Mouse (Mus musculus): ENCODE measurements at regions not wholly inside any gene's neighbourhood (a gene's known extent, or its start where the extent isn't known, plus 50 kb on each side); places are given as distances from the start of the nearest gene placed in this dataset.

- Histone ChIP-seq H3K27ac (no peak overlapping the region), H3K4me1 (replicated peaks) (no peaks in the 10 kb centered on the region), H3K9me3 (no peaks in the 10 kb centered on the region), H3K36me3 (no peaks in the 10 kb centered on the region), H3K27me3 (ENCODE audit: insufficient read depth, poor library complexity, severe bottlenecking) (no peaks in the 10 kb centered on the region), H3K4me3 (no peak overlapping the region)
- 91% methylated on average over 10 of the region's 10 CpGs for WGBS
- no peak for DNase-seq (ENCODE audit: low spot score)
These were observed 389.8 kb upstream of the Tshz3 start for GRCm38 (mm10) chr7:36308106-36308620.

- H3K9me3 ChIP-seq = no peaks in the 10 kb centered on the region
- no peaks in the 10 kb centered on the region for H3K27me3 ChIP-seq (ENCODE audit: insufficient read depth, poor library complexity, severe bottlenecking)
- no peaks in the 10 kb centered on the region for H3K36me3 ChIP-seq
- H3K4me3 ChIP-seq = no peak overlapping the region
- DNase-seq (ENCODE audit: low spot score) = no peak
- H3K4me1 ChIP-seq (replicated peaks) = no peaks in the 10 kb centered on the region
- no peak overlapping the region for H3K27ac ChIP-seq
These were observed 420.6 kb upstream of the Tshz3 start for GRCm38 (mm10) chr7:36277275-36277674.

GRCm38 (mm10) chr7:36268966-36269365 is 429.0 kb upstream of the Tshz3 start:
- H3K9me3 ChIP-seq = no peaks in the 10 kb centered on the region
- no peak for DNase-seq (ENCODE audit: low spot score)
- no peak overlapping the region for H3K27ac ChIP-seq
- H3K4me1 ChIP-seq (replicated peaks) = no peaks in the 10 kb centered on the region; the same call in 1 of the 2 replicates
- no peak overlapping the region for H3K4me3 ChIP-seq
- H3K36me3 ChIP-seq = no peaks in the 10 kb centered on the region
- WGBS = 54% methylated on average over 5 of the region's 5 CpGs
- no peaks in the 10 kb centered on the region for H3K27me3 ChIP-seq (ENCODE audit: insufficient read depth, poor library complexity, severe bottlenecking)

GRCm38 (mm10) chr7:36265163-36265823 is 432.6 kb upstream of the Tshz3 start:
- WGBS = 94% methylated on average over 7 of the region's 7 CpGs
- no peak overlapping the region for H3K27ac ChIP-seq
- no peaks in the 10 kb centered on the region for H3K9me3 ChIP-seq
- no peak for DNase-seq (ENCODE audit: low spot score)
- no peaks in the 10 kb centered on the region for H3K27me3 ChIP-seq (ENCODE audit: insufficient read depth, poor library complexity, severe bottlenecking)
- no peaks in the 10 kb centered on the region; the same call in 1 of the 2 replicates for H3K4me1 ChIP-seq (replicated peaks)
- no peaks in the 10 kb centered on the region for H3K36me3 ChIP-seq
- no peak overlapping the region for H3K4me3 ChIP-seq

GRCm38 (mm10) chr7:36262124-36262710 is 435.7 kb upstream of the Tshz3 start:
- Histone ChIP-seq H3K27ac (no peak overlapping the region), H3K4me3 (no peak overlapping the region)
- WGBS = 87% methylated on average over 8 of the region's 8 CpGs

GRCm38 (mm10) chr7:36257102-36257501 is 440.8 kb upstream of the Tshz3 start:
- DNase-seq (ENCODE audit: low spot score) = no peak
- no peaks in the 10 kb centered on the region for H3K9me3 ChIP-seq
- no peak overlapping the region for H3K4me3 ChIP-seq
- no peak overlapping the region for H3K27ac ChIP-seq
- WGBS = 95% methylated on average over 15 of the region's 15 CpGs
- H3K36me3 ChIP-seq = no peaks in the 10 kb centered on the region
- H3K27me3 ChIP-seq (ENCODE audit: insufficient read depth, poor library complexity, severe bottlenecking) = no peaks in the 10 kb centered on the region
- H3K4me1 ChIP-seq (replicated peaks) = no peaks in the 10 kb centered on the region

More at GRCm38 (mm10) chr7:36262124-36262710, 435.7 kb upstream of the Tshz3 start:
- no peaks in the 10 kb centered on the region for H3K9me3 ChIP-seq
- H3K36me3 ChIP-seq = no peaks in the 10 kb centered on the region
- no peak for DNase-seq (ENCODE audit: low spot score)
- no peaks in the 10 kb centered on the region for H3K4me1 ChIP-seq (replicated peaks)
- no peaks in the 10 kb centered on the region for H3K27me3 ChIP-seq (ENCODE audit: insufficient read depth, poor library complexity, severe bottlenecking)

GRCm38 (mm10) chr7:36247356-36247755 is 444.6 kb upstream of the Zfp507 start:
- Histone ChIP-seq H3K4me3 (no peak overlapping the region), H3K4me1 (replicated peaks) (no peaks in the 10 kb centered on the region), H3K9me3 (no peaks in the 10 kb centered on the region), H3K27ac (no peak overlapping the region), H3K36me3 (no peaks in the 10 kb centered on the region), H3K27me3 (ENCODE audit: insufficient read depth, poor library complexity, severe bottlenecking) (no peaks in the 10 kb centered on the region)
- DNase-seq (ENCODE audit: low spot score) = no peak

GRCm38 (mm10) chr7:36236673-36237072 is 433.9 kb upstream of the Zfp507 start:
- Histone ChIP-seq H3K4me3 (no peak overlapping the region), H3K27me3 (ENCODE audit: insufficient read depth, poor library complexity, severe bottlenecking) (no peaks in the 10 kb centered on the region), H3K27ac (no peak overlapping the region), H3K36me3 (no peaks in the 10 kb centered on the region), H3K9me3 (peaks cover 10% of the 10 kb centered on the region; the same call in 1 of the 2 replicates), H3K4me1 (replicated peaks) (no peaks in the 10 kb centered on the region)
- WGBS = 92% methylated on average over 2 of the region's 2 CpGs
- DNase-seq (ENCODE audit: low spot score) = no peak

- H3K4me1 ChIP-seq (replicated peaks) = no peaks in the 10 kb centered on the region
- no peaks in the 10 kb centered on the region for H3K9me3 ChIP-seq
- no peak overlapping the region for H3K27ac ChIP-seq
- no peak for DNase-seq (ENCODE audit: low spot score)
- H3K27me3 ChIP-seq (ENCODE audit: insufficient read depth, poor library complexity, severe bottlenecking) = no peaks in the 10 kb centered on the region
- H3K36me3 ChIP-seq = no peaks in the 10 kb centered on the region
- no peak overlapping the region for H3K4me3 ChIP-seq
These were observed 426.2 kb upstream of the Zfp507 start for GRCm38 (mm10) chr7:36229031-36229430.

GRCm38 (mm10) chr7:36224416-36224815 is 421.6 kb upstream of the Zfp507 start:
- DNase-seq (ENCODE audit: low spot score) = no peak
- Histone ChIP-seq H3K36me3 (no peaks in the 10 kb centered on the region), H3K9me3 (no peaks in the 10 kb centered on the region), H3K27me3 (ENCODE audit: insufficient read depth, poor library complexity, severe bottlenecking) (no peaks in the 10 kb centered on the region), H3K27ac (no peak overlapping the region), H3K4me3 (no peak overlapping the region), H3K4me1 (replicated peaks) (no peaks in the 10 kb centered on the region)
- 93% methylated on average over 8 of the region's 8 CpGs for WGBS

- no peak overlapping the region for H3K4me3 ChIP-seq
- H3K36me3 ChIP-seq = no peaks in the 10 kb centered on the region
- no peaks in the 10 kb centered on the region for H3K4me1 ChIP-seq (replicated peaks)
- no peaks in the 10 kb centered on the region for H3K9me3 ChIP-seq
- no peaks in the 10 kb centered on the region for H3K27me3 ChIP-seq (ENCODE audit: insufficient read depth, poor library complexity, severe bottlenecking)
- no peak overlapping the region for H3K27ac ChIP-seq
- WGBS = 51% methylated on average over 2 of the region's 2 CpGs
- DNase-seq (ENCODE audit: low spot score) = no peak
These were observed 415.6 kb upstream of the Zfp507 start for GRCm38 (mm10) chr7:36218386-36218785.

GRCm38 (mm10) chr7:36210034-36210433 is 407.2 kb upstream of the Zfp507 start:
- no peak overlapping the region for H3K27ac ChIP-seq
- DNase-seq (ENCODE audit: low spot score) = no peak
- H3K9me3 ChIP-seq = no peaks in the 10 kb centered on the region
- H3K4me1 ChIP-seq (replicated peaks) = no peaks in the 10 kb centered on the region
- H3K36me3 ChIP-seq = no peaks in the 10 kb centered on the region
- no peak overlapping the region for H3K4me3 ChIP-seq
- 95% methylated on average over 4 of the region's 4 CpGs for whole genome bisulfite sequencing
- H3K27me3 ChIP-seq (ENCODE audit: insufficient read depth, poor library complexity, severe bottlenecking) = no peaks in the 10 kb centered on the region

- Histone ChIP-seq H3K4me1 (replicated peaks) (no peaks in the 10 kb centered on the region), H3K27me3 (ENCODE audit: insufficient read depth, poor library complexity, severe bottlenecking) (no peaks in the 10 kb centered on the region), H3K4me3 (no peak overlapping the region), H3K27ac (no peak overlapping the region), H3K36me3 (no peaks in the 10 kb centered on the region), H3K9me3 (no peaks in the 10 kb centered on the region)
- WGBS = 91% methylated on average over 17 of the region's 17 CpGs
- DNase-seq (ENCODE audit: low spot score) = no peak
These were observed 404.9 kb upstream of the Zfp507 start for GRCm38 (mm10) chr7:36207525-36208260.

Measured in hindbrain, embryonic 10.5 days (tissue).